Mouse (Mus musculus) lung, postnatal 0 days (tissue): ENCODE measurements around the gene Reps1. TPM values are rescaled to one million over a fixed set of nuclear protein-coding genes. Genes with fewer than 3 reads are reported as not detected.

Source experiments
- ATAC-seq: fragments of 200-750 bp; cut with Nextera tagmentation; 2 replicates; pipeline ENCODE4 v1.8.0; 2017; ENCODE audit warnings: moderate library complexity
- DNase-seq: peaks from one replicate; pipeline ENCODE4 v3.0.0-alpha.2; 2016; ENCODE audit warnings: low spot score
- H3K27ac ChIP-seq: fragments of 300-500 bp; sonication (generic); 2 replicates; pipeline ENCODE4 v1.5.1; 2014; ENCODE audit warnings: antibody characterized with exemption, mild to moderate bottlenecking, low read length, mixed read lengths
- H3K27me3 ChIP-seq: fragments of 300-500 bp; sonication (generic); replicated peaks from 2 replicates; pipeline ENCODE4 v1.6.1; 2014; ENCODE audit warnings: low read length, mixed read lengths; ENCODE audit not compliant: insufficient read depth
- H3K36me3 ChIP-seq: fragments of 300-500 bp; sonication (generic); 2 replicates; pipeline ENCODE4 v1.6.1; 2014; ENCODE audit warnings: low read length, mixed read lengths; ENCODE audit not compliant: insufficient read depth
- H3K4me1 ChIP-seq: fragments of 300-500 bp; sonication (generic); 2 replicates; pipeline ENCODE4 v1.6.1; 2014; ENCODE audit warnings: antibody characterized with exemption, low read depth, low read length, mixed read lengths; ENCODE audit not compliant: insufficient read depth
- H3K4me2 ChIP-seq: fragments of 300-500 bp; sonication (generic); replicated peaks from 2 replicates; pipeline ENCODE4 v1.6.1; 2014; ENCODE audit warnings: low read depth, mild to moderate bottlenecking, low read length, moderate library complexity, mixed read lengths
- H3K4me3 ChIP-seq: fragments of 300-500 bp; sonication (generic); 2 replicates; pipeline ENCODE4 v1.5.1; 2014; ENCODE audit warnings: low read depth, low read length
- H3K9ac ChIP-seq: fragments of 300-500 bp; sonication (generic); replicated peaks from 2 replicates; pipeline ENCODE4 v1.6.1; 2014; ENCODE audit warnings: low read depth, mild to moderate bottlenecking
- H3K9me3 ChIP-seq: fragments of 300-500 bp; sonication (generic); 2 replicates; pipeline ENCODE4 v1.6.1; 2016; ENCODE audit warnings: low read length, mixed read lengths
- CTCF ChIP-seq: IDR thresholded peaks from 2 replicates; pipeline ENCODE4 v1.5.1; 2016; ENCODE audit warnings: antibody characterized with exemption, mild to moderate bottlenecking
- EP300 ChIP-seq: IDR thresholded peaks from 2 replicates; pipeline ENCODE4 v1.6.1; 2016; ENCODE audit warnings: antibody characterized with exemption, mild to moderate bottlenecking, control low read depth
- WGBS: fragments of 180-500 bp; shearing (Covaris S2); extraction: QIAGEN DNeasy Blood & Tissue Kit; methylation state at CpG from one replicate; pipeline ENCODE4 v1.1.7; 2014; 5-methylcytosine and 5-hydroxymethylcytosine counted together
- polyA plus RNA-seq: library from polyadenylated mRNA; unstranded; fragments of >200 nt; fragmentation: Nextera tagmentation; extraction: Ambion mirVana; gene quantifications from 2 replicates; pipeline ENCODE4 v1.2.1, GENCODE M21; 2015

Gene Reps1
- polyA plus RNA-seq, 1 experiment from 2014 or later = 10.7 TPM

GRCm38 (mm10) chr10:18141389-18141788 is 85.7 kb downstream of the Reps1 start:
- TF ChIP-seq EP300 (no peak), CTCF (no peak)
- Histone ChIP-seq H3K27me3 (no peaks in the 10 kb centered on the region), H3K36me3 (no peaks in the 10 kb centered on the region), H3K4me1 (no peaks in the 10 kb centered on the region), H3K4me2 (no peak overlapping the region), H3K4me3 (no peak overlapping the region), H3K9me3 (no peaks in the 10 kb centered on the region), H3K9ac (no peak overlapping the region), H3K27ac (no peak overlapping the region)
- DNase-seq (no peak), ATAC-seq (no peak)
- 66% methylated on average over 2 of the region's 2 CpGs for WGBS

- ATAC-seq = no peak
- WGBS = 79% methylated on average over 6 of the region's 6 CpGs
- no peaks in the 10 kb centered on the region for H3K4me1 ChIP-seq
- no peak for TF ChIP-seq EP300
- no peak for TF ChIP-seq CTCF
- H3K9ac ChIP-seq = no peak overlapping the region
- no peaks in the 10 kb centered on the region for H3K27me3 ChIP-seq
- no peak for DNase-seq
- H3K36me3 ChIP-seq = no peaks in the 10 kb centered on the region
- H3K4me2 ChIP-seq = no peak overlapping the region
- no peak overlapping the region for H3K4me3 ChIP-seq
- no peak overlapping the region for H3K27ac ChIP-seq
- no peaks in the 10 kb centered on the region for H3K9me3 ChIP-seq
Observed at GRCm38 (mm10) chr10:18142231-18142630, 86.6 kb downstream of the Reps1 start.

GRCm38 (mm10) chr10:18147224-18147623 is 91.6 kb downstream of the Reps1 start:
- TF ChIP-seq CTCF (no peak), EP300 (no peak)
- ATAC-seq (no peak), DNase-seq (no peak)
- no peak overlapping the region for H3K4me3 ChIP-seq
- H3K27ac ChIP-seq = no peak overlapping the region
- H3K9me3 ChIP-seq = no peaks in the 10 kb centered on the region
- H3K36me3 ChIP-seq = no peaks in the 10 kb centered on the region
- no peak overlapping the region for H3K9ac ChIP-seq
- H3K4me1 ChIP-seq = no peaks in the 10 kb centered on the region
- 79% methylated on average over 3 of the region's 3 CpGs for WGBS
- no peak overlapping the region for H3K4me2 ChIP-seq
- H3K27me3 ChIP-seq = no peaks in the 10 kb centered on the region

- no peaks in the 10 kb centered on the region for H3K4me1 ChIP-seq
- H3K4me2 ChIP-seq = no peak overlapping the region
- H3K27me3 ChIP-seq = no peaks in the 10 kb centered on the region
- 70% methylated on average over 7 of the region's 7 CpGs for WGBS
- H3K9ac ChIP-seq = no peak overlapping the region
- H3K4me3 ChIP-seq = no peak overlapping the region
- no peak for DNase-seq
- H3K27ac ChIP-seq = no peak overlapping the region
- no peak for TF ChIP-seq CTCF
- no peaks in the 10 kb centered on the region for H3K9me3 ChIP-seq
- ATAC-seq = no peak
- no peaks in the 10 kb centered on the region for H3K36me3 ChIP-seq
Observed at GRCm38 (mm10) chr10:18162435-18162971, 106.8 kb downstream of the Reps1 start.

Other genes starting within 250 kb of the Reps1 start
- gene Heca, start 107.8 kb upstream of the Reps1 start, polyA plus RNA-seq = 8.2 TPM in 2 replicates
- gene Abracl, start 32.6 kb upstream of the Reps1 start, polyA plus RNA-seq = 137 and 148 TPM in 2 replicates
- gene Ect2l, start 155.0 kb downstream of the Reps1 start, polyA plus RNA-seq = 3.2 and 3.8 TPM in 2 replicates
- 10.6 and 12.9 TPM in 2 replicates for gene Ccdc28a, start 179.1 kb downstream of the Reps1 start, polyA plus RNA-seq